9 mouse cellular contexts compared by ENCODE assay signal in the genomic region with DNA sequence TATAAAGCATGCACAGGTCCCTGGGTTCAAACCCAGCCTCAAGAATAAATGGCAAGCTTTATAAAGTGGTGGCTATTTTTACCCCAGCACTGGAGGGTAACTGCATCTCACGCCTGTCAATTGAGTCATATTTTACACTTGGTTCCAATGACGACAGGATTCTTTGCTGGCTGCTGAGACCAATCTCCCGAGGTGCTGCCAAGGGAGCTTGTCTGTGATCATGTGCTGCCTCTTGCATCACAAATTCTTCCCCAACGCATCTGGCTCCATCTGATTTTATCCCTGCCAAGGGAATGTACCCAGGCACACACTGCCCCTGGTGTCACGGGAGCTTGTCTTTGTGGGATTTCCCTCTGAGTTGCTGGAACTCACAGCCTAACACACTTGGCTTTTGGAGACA.
DNase-seq lines count a peak whose midpoint lies in the region; TF ChIP-seq lines count a peak whose summit lies in the region.
"Had no signal": no experiment of that assay in that cellular context is flagged by ENCODE, and none has a peak within 500 bp of the region (broad histone marks: within the 10 kb centered on the region; RNA-seq: fewer than 3 reads in every experiment).

No protein-coding gene starts in this region.

- no peak for TF ChIP-seq CTCF in left cerebral cortex, adult 2 months (IDR thresholded peaks at IDR 0.05)

- no peak overlapping the region for H3K4me3 ChIP-seq in left cerebral cortex, adult 2 months
- H3K4me3 ChIP-seq: hindbrain, embryonic 15.5 days; limb, embryonic 15.5 days had no signal

- peak; percentile 12 for DNase-seq in left cerebral cortex, postnatal 4 days
- DNase-seq in left cerebral cortex, adult 2 months (ENCODE audit: extremely low spot score in 1 of 2, low spot score in 2 of 2) = no peak
- DNase-seq in adrenal gland, postnatal 25 days = peak; percentile 12
- DNase-seq in heart, adult 9 months (ENCODE audit: low spot score in 2 of 2) = peak; percentile 63 to 71
- DNase-seq in lung, postnatal 25 days (ENCODE audit: low spot score) = peak; percentile 33
- no peak for DNase-seq in embryo, embryonic 10 days (ENCODE audit: low spot score)
- no peak for DNase-seq in cerebellum, adult 9-11 months

- intact Hi-C loops in left cerebral cortex, postnatal 4 days (cut with DNase I) = no loop called here
- intact Hi-C loops in left cerebral cortex, adult 2 months (cut with DNase I) = no loop called here

- no peak overlapping the region for H3K27ac ChIP-seq in left cerebral cortex, adult 2 months
- H3K27ac ChIP-seq: hindbrain, embryonic 15.5 days; limb, embryonic 15.5 days had no signal

Comparison
In these comparisons a context has a peak if more than half of its experiments do, and no peak if none do; other contexts are left out.
1. DNase-seq: peak in left cerebral cortex, postnatal 4 days (single experiment), adrenal gland, postnatal 25 days (single experiment), heart, adult 9 months (2 of 2) and lung, postnatal 25 days (single experiment); none in left cerebral cortex, adult 2 months (0 of 2), embryo, embryonic 10 days (single experiment) and cerebellum, adult 9-11 months (single experiment).